Mouse (Mus musculus) neural tube, embryonic 10.5 days (tissue): ENCODE results near the gene Ces1f.
"Not testable (repeated sequence)": the region's sequence is repeated elsewhere in the genome, so short reads cannot be mapped to it uniquely, and the experiment has no call there.

ENCODE experiments used
- DNase-seq: peaks from one replicate; pipeline ENCODE4 v3.0.0-alpha.2; 2017; ENCODE audit warnings: low spot score; ENCODE audit errors: extremely low spot score

The Ces1f gene

DNA sequence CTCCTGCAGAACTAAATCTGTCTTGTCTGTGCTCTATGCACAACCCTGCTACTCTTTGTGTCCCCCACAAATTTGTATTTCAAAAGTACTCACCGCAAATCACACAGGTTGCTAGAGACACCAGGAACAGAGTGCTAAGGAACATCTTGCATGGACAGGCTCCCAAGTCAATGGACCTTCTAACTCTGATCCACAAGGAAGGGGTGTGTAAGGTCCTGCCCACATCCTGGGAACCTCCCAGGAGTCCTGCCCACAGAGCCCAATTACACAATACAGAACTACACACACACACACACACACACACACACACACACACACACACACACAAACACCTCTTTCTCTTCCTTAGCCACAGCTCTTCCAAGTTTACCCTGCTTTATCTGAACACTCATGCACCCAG lies at the start of gene Ces1f:
Ces1f (minus strand) TSS at position 192 of the 400 bp plus-strand sequence.
- no peak for DNase-seq

DNA sequence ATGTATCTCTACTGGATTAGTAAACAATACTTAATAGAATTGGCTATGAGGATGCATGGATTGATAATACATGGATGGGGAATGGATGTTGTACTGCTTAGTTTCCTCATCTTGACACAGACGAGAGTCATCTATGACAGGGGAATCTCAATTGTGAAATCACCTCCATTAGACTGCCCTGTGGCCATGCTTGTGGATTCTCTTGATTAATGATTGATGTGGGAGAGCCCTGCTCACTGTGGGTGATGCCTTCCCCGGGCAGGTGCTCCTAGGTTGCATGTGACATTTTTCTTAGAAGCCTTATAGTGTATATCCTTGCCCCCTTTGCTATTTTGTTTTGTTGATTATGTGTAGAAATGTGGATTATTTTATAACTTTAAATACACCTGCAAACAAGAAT lies 45.6 kb upstream of the Ces1f start:
- no peak for DNase-seq

DNA sequence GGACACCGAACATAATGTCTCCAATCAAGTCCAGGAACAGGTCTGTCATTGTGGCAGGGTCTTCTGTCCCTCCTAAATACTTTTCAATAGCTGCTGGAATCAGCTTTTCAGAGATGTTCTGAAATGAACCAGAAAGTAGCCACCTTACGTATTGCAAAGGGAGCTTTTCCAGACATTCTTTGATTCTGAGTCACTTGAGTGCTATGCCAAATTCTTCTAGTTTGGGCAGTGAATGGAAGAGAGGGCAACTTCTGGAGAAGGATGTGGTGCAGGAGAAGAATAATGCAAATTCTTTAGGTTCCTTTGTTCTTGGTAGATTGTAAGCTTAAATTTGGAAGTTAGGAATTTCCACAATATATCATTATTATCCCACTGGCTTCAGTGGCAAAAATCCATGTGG lies 37.5 kb upstream of the Ces1f start:
- no peak for DNase-seq

DNA sequence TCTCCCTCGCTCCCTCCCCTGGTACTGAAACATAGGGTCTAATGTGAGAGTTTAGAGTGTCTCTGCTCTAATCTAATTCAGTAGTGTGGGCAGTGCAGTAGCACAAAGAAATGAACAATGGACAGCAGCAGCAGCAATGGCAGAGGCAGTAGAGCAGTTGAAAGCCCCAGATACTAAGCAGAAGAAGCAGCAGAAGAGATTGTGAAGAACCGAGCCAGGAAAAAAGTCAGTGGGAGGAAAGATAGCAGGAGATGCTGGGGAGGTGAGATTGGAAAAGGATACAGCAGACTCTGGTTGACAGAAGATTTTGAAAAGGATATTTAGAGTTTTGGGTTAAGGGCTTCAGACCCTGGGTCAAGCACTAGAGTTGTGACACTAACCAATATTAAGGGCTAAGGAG lies 36.0 kb upstream of the Ces1f start:
- DNase-seq: no peak

DNA sequence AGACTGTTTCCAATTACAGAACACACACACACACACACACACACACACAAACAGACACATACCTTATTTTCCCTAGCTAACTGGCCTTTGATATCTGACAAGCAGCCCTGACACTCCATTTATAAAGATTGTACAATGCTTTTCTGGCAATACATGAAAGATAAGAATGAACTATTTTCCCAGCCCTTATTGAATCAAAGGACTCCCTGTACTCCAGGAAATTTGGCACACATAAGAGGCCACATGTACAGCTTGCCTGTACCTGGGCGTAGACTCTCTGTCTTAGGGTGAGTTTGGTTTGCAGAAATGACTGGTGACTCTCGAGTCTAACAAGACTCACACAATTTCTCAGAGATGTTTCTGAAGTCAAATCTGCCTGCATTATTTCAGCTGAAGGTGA lies 4.3 kb upstream of the Ces1f start:
- DNase-seq: no peak

DNA sequence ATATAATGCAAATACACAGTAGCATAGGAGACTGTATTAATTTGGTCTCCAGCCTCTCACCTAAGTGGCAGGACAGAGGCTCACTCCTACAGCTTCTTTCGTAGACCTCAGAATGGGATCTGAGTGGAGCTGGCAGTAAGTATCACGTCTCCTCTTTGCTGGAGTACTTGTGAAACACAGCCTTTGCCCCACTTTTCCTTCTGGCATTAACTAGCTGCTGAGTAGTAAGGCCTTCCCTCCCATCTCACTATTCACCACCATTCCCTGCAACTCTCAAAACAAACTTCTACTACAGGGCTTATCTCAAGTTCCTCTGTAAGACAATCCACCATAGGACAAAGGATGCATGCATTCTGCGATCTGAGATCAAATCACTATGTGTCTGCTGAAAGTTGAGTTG lies 2.8 kb upstream of the Ces1f start:
- no peak for DNase-seq

DNA sequence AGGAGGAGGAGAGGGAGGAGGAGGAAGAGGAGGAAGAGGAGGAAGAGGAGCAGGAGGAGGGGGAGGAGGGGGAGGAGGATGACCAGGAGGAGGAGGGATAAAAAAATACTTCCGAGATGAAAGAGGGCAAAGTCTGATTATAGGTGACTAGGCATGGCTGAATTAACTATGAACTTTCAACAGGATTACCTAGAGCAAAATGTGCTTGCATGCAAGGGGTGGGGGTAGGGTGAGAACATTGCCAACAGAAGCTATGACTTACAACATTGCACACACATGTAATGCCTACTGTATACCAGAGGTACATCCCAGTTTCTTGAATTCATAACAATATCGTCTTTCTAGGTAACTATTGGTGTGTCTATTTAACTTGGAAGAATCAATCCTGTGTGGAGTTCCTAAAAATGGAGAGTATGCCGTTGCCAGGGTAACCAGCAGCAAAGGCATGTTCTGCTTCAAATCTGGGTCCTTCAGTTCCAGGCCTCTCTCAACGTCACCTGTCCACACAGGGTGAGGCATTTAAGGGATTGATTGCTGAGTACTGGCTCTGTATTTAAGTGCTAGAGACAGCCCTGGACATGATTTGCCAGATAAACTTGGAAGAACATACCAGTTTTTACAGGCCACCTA lies 1.3 kb downstream of the Ces1f start:
- DNase-seq: no peak

DNA sequence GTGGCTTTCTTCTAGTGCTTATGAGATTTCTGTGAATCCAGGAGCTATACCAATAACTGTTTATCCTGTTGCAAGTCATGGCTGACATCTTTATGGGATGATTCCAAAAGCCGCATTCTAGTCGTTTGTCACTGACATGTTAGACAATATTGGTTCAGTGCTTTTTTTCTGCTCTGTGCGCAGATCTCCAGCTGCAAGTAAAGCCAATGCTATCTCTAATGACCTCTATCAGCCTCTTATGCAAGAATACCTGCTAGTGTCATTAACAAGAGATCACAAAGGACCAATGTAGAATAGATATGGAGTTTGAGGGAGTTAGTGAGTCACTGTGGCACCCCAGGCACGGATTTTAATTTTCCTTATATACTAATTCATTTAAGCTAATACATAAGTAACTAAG lies 4.9 kb downstream of the Ces1f start:
- DNase-seq: no peak

DNA sequence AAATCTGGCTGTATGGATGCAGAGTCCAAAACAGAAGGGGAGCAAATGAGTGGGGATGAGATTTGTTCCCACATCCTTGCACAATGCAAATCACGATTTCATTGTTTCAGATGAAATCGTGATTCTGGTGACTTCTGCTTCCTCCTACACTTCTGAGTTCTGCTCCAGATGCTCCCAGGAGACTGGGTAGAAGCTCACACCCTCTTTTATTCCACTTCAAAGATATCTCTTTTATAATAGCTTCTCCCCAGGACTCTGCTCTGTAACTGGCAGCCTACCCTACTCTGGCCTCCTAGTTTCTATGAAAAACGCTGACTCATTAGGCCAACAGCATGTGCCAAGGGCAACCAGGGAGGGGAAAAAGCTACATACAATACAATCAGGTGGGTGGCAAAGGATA lies 6.2 kb downstream of the Ces1f start:
- DNase-seq: no peak

DNA sequence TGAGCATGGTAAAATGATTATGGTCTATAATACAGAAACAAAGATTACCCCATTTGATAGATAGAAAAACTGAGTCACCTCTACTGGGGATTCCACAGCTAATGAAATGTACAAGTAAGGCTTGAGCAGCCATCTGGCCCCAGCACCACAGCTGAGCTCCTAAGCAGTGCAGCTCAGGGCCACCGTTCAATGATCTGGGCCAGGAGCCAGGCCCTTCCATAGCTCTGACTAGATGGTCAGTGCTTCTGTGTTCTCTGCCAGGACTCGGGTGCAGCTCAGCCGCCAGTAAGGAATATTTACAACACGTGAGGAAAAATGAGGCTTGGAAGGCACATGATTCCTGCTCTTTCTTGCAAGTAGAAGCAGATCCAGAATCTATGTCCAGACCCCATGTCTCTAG lies 6.9 kb downstream of the Ces1f start:
- no peak for DNase-seq

DNA sequence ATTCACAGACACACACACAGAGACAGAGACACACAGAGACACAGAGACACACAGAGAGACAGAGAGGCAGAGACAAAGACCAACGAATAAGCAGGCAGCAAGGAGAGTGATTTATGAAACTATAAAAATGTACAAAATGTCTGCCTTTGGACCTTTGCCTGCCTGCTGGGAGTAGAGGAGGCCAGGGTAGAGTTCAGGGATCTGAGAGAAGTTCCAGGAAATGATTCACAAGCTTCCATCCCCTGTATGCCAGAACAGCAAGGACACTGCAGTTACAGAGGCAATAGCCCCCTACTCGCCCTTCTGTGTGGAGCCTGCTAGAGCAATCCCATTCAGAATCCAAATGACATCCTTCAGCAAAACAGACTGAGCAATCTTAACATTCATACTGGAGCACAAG lies 18.1 kb downstream of the Ces1f start:
- no peak for DNase-seq

DNA sequence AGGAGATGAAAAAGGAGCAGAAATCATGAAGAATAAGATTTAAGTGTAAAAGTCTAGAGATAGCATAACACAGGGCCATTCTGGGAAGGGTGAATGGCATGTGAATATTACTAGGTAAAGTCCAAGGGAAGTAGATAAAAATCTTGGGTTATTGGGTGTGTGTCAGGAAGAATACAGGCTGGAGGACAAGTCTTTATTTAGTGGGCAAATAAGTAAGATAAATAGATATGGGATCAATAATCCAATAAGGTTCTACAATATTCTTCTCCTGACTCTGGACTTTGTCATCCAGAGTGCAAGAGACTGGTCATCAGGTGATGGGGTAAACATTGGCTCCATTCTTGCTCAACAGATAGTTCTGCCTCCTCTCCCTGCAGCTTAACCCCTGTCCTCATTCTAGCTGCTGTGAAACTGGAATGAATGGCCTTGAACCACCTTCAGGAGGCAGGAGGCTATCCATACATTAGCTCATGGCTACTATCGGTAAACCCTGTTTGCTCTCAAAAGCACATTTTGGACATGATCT lies 27.1 kb downstream of the Ces1f start:
- DNase-seq: no peak

DNA sequence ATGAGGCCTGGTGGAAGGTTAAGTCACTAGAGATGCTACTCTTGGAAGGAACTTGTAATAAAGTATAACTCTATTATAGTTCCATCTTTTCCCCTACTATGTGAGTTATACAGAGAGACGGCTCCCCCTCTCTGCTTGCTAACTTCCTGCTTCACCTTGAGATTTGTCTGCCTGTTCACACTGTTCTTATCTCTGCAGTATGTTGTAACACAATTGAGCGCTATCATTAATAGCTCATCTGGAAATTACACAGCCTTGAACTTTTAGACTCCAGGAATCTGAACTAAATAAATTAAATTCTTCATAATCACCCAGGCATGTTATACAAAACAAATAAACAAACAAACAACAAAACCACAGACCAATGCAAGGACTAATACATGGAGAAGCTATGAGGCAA lies 33.5 kb downstream of the Ces1f start:
- no peak for DNase-seq

DNA sequence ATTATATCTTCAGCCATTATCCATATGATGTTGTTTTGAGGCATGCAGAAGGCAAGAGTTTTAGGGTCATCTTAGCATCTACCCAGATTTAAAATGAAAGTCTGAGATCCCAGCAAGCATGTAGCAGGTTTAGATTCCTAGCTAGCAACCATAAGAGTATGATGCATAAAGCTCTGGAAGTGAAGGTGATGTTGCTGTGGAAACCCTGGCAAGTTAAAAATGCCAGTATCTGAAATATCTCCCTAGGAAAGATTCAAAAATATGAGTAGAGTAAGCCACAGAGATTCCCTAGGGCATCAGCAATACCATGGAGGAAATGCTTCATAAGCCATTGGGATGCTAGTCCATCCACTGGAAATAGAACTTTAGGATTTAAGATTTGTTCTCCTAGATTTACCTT lies 39.7 kb downstream of the Ces1f start:
- no peak for DNase-seq

DNA sequence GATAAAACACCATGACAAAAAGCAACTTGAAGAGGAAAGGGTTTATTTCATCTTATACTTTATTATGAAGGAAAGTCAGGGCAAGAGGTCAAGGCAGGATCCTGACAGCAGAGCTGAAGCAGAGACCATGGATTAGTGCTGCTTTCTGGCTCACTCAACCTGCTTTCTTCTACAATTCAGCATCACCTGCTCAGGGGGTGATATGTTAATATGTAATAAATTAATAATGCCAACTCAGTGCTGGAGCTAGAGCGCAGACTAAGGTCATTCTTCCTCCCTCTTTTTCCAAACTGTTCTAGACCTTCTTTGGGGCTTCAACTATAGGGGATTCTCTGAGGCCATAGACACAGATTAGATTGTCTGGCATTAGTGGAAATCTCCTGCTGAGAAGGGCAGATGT lies 43.9 kb downstream of the Ces1f start:
- DNase-seq: no peak

DNA sequence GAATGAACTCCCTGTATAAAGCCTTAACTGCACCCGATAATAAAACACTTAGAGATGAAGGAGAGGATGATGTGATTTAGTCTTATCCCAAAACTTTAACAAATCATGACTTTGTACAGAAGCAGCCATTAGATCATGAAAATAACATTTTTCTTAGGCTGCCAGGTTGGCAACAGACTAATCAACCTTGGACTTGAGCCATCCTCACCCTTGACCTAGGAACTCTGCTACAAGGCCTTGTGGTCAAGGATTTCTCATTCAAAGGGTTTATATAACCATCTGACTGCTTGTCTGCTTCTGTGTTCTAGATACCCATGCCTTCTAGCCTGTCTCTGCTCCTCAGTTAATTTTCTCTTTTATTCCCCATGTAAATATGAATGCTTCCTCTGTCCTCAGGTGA lies 44.8 kb downstream of the Ces1f start:
- no peak for DNase-seq

DNA sequence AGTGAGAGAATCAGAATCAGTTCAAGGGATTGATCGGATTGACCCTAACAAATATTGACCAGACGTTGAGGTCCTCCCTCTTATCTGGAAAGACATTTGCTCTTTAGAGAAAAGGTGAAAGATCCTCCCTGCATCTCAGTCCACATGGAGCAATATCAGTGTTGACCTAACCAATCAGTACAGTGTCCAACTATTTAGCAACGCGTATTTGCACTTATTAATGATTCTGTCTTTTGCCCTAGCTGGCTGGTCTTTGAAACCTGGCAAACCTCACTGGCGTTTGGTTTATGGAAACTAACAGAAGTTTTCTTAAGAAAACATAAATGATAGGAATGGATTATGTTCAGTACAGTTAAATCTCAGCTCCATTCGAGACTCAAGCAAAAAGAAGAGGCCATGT lies 45.5 kb downstream of the Ces1f start:
- DNase-seq: no peak

DNA sequence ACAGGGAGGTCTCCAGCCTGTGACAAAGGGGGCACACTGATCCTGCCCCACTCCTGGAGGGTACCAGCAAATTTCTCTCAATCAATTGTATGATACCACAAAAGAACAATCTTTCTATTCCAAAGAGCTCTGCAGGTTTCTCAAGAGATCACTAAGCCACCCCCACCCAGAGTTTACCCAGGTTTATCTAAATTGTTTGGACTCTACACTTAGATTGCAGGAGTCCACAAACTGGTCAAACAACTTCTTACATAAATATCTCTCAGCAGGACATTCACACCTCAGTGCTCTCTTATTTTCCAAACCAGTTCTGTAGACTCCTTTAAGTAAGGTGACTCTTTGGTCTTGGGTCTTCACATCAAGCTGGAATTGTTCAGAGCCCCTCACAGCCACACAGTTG lies 50.1 kb downstream of the Ces1f start, which contains the start of gene Ces1e:
Ces1e (minus strand) TSS at position 174 of the 400 bp plus-strand sequence.
- no peak for DNase-seq

DNA sequence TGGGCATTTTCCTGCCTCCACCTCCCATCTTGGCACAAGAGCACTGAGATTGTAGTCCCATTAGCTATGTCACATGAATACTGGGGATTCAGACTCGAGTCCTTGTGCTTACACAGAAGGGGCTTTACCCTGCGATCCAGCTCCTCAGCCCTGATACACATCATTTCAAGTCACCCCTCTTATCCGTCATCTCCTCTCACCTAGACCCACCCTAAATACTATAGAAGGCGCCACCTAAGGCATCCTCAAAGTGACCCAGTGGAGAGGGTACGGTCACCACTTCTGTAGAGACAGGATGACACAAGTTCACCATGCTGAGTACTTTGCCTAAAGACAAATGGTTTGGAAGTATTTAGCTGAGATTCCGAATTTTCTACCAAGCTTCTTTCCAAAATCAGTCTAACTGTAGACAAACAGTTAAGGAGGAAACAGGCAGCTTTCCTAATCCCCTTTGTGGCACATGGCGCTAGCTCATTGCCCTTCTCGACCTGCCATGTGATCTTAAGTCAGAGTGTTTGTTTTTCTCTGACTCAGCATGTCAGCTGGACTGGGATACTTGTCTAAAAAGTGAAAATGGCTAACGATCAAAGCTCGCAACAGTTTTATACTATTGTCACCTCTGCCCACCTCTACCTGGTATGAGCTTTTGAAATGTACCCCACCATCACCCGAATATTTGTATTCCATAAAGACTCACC lies 50.7 kb downstream of the Ces1f start:
- DNase-seq: no peak

DNA sequence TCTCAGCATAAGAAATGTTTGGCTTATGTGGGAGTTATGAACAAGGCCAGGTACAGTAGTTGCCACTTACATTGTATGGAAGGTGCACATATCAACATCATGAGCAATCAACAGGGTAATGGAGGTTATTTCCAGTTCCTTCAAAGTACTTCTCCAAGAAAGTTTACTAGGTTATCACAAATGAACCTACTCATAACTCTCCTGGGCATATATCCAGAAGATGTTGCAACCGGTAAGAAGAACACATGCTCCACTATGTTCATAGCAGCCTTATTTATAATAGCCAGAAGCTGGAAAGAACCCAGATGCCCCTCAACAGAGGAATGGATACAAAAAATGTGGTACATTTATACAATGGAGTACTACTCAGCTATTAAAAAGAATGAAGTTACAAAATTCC lies 53.1 kb downstream of the Ces1f start:
- DNase-seq: not testable (repeated sequence)

DNA sequence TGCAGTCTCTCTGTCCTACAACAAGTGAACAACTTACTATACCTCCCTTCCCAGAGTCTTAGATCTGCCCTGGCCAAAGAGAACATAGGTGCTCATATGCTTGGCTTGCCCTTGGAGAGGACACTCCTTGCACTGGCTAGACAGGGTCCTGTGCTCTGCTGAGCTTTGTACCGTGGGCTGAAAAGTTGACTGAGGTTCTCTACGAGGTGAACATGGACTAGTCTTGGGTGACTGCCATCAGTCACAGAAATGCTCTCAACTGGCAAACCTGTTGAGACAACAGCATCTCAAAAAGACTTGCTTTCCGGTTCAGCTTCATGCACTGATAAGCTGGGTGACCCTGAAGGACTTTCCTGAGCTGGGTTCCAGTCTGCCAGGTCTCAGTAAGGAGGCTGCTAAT lies 57.7 kb downstream of the Ces1f start:
- DNase-seq: no peak

DNA sequence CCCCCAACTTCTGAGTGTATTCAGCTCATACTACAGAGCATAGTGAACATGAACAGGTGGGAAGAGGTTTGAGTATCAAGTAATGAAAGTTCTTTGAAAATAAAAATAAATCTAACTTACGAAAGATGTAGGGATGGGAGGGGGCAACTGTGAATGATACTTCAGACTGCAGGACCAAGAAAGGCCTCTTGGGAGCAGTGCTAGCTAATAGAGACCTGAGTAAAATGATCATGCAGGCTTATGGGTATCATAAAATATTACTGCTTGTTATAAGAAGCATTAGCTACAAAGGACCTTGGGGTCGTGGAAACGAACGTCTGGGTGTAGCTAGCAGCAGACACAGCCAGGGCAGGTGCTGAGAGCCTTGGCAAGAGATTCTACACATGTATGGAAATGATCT lies 61.7 kb downstream of the Ces1f start:
- no peak for DNase-seq

DNA sequence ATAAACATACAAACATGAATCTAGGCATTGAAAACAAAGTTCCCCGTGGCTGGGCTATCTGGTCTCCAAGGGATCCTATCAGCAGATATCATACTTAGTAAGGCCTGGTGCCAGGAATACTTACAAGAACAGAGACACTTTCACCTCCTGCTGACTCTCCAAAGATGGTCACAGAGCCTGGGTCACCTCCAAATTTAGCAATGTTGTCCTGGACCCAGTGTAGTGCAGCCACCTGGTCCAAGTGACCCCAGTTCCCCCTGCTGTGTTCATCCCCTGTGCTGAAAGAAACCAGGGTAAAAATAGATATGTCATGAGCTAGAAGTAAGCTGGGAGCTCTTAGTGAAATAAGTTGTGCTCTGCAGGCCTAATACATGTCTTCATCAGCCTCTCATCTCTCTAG lies 62.2 kb downstream of the Ces1f start:
- no peak for DNase-seq
